Mouse (Mus musculus): ENCODE results near the gene Hoxb3. TPM values are rescaled to one million over a fixed set of nuclear protein-coding genes. Genes with fewer than 3 reads are reported as not detected.

The Hoxb3 gene
- polyA plus RNA-seq, 1 experiment from 2014 or later: 14.5 TPM

DNA sequence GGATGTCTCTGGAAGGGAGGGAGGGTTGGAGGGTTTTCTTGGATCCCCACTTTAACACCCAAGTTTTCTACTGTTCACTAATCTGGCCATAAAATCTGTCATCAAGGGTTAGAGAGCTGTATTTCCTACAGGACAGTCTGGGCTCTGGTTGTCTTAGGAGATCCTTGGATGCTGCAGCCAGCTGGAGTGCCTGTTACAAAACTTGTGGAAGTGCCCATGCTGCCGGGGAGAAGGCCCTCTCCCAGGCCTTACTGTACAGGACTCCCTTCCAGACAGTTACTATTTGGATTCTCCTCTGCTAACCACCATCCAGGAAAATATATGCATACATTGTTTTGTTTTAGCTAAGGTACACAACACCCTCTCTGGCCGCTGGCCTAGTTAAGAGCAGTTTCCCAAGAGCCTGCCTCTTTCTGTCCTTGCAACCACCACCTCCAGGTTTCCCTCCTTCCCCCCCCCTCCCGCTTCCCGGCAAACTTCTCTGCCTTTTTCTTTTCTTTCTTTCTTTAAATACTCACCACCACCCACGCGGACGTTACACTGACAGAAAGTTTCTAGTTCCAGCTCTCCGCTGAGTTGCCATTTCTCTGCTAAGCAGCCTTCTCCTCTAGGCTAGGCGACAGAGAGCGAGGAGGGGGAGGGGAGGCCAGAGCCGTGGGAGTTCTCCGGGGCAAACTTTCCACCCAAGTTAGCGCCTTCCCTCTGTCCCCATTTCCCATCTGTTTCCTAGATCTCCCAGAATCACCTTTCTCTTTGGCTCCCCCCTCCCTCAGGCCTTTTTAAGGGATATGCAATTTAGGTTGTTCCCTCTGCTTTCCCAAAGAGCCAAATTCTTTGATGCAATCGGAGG, 26.6 kb downstream of the Hoxb3 start:
- Histone ChIP-seq H3K9me3 (no peaks in the 10 kb centered on the region), H3K27me3 (peaks cover 56% of the 10 kb centered on the region), H3K4me1 (replicated peaks) (peaks cover 60% of the 10 kb centered on the region), H3K9ac (peak overlapping the region; percentile 100), H3K4me3 (peak overlapping the region; percentile 24), H3K36me3 (peaks cover 13% of the 10 kb centered on the region), H3K4me2 (peak overlapping the region; percentile 80), H3K27ac (peak overlapping the region; percentile 100)
- ATAC-seq (ENCODE audit: low FRiP score): no peak
- 2% methylated on average over 14 of the region's 14 CpGs for WGBS

DNA sequence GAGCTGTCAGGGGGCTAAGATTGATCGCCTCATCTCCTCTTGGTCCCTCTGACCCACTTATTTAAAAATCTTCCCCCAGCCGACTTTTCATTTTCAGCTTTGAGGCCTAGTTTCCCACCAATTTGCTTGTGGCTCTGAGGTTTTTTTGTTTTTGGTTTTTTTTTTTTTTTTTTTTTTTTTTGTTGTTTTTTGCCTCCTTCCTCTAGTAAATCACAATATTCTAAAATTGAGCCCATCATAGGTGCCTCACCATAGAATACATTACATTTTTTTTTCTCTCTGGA, 27.2 kb downstream of the Hoxb3 start, which contains the start of gene Hoxb2:
Gene Hoxb2, plus strand, starts transcription at position 185 of the 284 bp plus-strand sequence.
- 3% methylated on average over 2 of the region's 2 CpGs for WGBS
- H3K36me3 ChIP-seq: peaks cover 11% of the 10 kb centered on the region
- ATAC-seq (ENCODE audit: low FRiP score): no peak
- H3K4me1 ChIP-seq (replicated peaks): peaks cover 54% of the 10 kb centered on the region
- no peaks in the 10 kb centered on the region for H3K9me3 ChIP-seq
- H3K9ac ChIP-seq: peak within 1 kb of the TSS; percentile 100
- H3K27ac ChIP-seq: peak within 1 kb of the TSS; percentile 100
- peak within 1 kb of the TSS; percentile 81 for H3K4me3 ChIP-seq
- H3K4me2 ChIP-seq: peak within 1 kb of the TSS; percentile 80
- peaks cover 52% of the 10 kb centered on the region for H3K27me3 ChIP-seq

DNA sequence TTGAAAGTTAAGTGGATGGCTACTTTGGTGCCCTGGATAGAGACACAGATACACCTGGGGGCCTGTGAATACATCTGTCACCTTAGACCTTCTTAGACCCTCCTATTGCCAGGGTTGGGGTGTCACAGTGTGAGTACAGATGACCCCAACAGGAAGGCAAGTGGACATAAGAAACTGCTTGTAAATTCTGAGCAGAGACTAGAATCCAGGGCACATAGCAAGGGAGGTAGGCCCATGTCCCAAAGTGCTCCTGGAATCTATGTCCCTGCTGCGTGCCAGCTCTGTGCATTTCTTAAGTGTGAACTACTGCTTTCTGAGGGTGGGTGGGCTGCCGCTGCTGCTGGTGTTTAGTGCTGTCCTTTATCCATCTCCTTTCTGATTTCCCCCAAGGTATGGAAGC, 27.7 kb downstream of the Hoxb3 start:
- 2% methylated on average over 2 of the region's 2 CpGs for WGBS
- Histone ChIP-seq H3K4me1 (replicated peaks) (peaks cover 49% of the 10 kb centered on the region), H3K9me3 (no peaks in the 10 kb centered on the region), H3K36me3 (peaks cover 10% of the 10 kb centered on the region), H3K4me3 (peak overlapping the region; percentile 81), H3K4me2 (peak overlapping the region; percentile 80), H3K9ac (peak overlapping the region; percentile 100), H3K27me3 (peaks cover 51% of the 10 kb centered on the region), H3K27ac (peak overlapping the region; percentile 100)
- ATAC-seq (ENCODE audit: low FRiP score): no peak

DNA sequence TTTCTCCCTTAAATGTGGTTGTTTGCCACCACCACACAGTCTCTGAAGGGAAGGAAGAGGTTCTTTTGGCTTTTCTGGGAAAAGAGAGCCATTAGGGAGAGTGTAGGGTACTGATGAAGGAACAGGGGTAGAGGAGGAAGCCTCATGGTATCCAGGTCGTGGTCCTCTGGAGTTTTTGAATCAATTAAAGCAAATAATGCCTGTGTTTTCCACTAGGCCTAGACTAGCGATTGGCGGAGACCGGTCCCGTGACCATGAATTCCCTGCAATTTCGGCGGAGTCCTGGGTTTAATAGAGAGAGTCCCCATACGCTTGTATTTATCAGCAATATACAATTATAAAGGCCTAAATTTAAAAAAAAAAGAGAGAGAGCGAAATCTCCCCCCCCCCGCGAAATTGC, 28.2 kb downstream of the Hoxb3 start:
- H3K4me2 ChIP-seq: peak overlapping the region; percentile 80
- peak; percentile 59 for ATAC-seq (ENCODE audit: low FRiP score)
- peaks cover 49% of the 10 kb centered on the region for H3K4me1 ChIP-seq (replicated peaks)
- H3K27me3 ChIP-seq: peaks cover 48% of the 10 kb centered on the region
- WGBS: 3% methylated on average over 11 of the region's 11 CpGs
- peak overlapping the region; percentile 100 for H3K9ac ChIP-seq
- peak overlapping the region; percentile 81 for H3K4me3 ChIP-seq
- peaks cover 5% of the 10 kb centered on the region for H3K36me3 ChIP-seq
- H3K27ac ChIP-seq: peak overlapping the region; percentile 100
- H3K9me3 ChIP-seq: no peaks in the 10 kb centered on the region

DNA sequence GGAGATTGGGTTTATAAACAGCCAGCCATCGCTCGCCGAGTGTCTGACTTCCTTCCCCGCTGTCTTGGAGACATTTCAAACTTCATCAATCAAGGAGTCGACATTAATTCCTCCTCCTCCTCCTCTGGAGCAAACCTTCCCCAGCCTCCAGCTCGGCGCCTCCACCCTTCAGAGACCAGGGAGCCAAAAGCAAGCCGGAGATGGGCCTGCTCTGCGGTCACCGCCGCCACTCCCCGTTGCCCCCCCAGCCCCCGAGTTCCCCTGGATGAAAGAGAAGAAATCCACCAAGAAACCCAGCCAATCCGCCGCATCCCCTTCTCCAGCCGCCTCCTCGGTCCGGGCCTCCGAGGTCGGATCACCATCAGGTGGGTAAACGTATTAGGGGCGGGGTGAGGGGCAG, 28.7 kb downstream of the Hoxb3 start:
- Histone ChIP-seq H3K27me3 (peaks cover 49% of the 10 kb centered on the region), H3K36me3 (peaks cover 5% of the 10 kb centered on the region), H3K4me2 (peak overlapping the region; percentile 80), H3K9ac (peak overlapping the region; percentile 100), H3K9me3 (no peaks in the 10 kb centered on the region), H3K4me1 (replicated peaks) (peaks cover 46% of the 10 kb centered on the region), H3K4me3 (peak overlapping the region; percentile 81), H3K27ac (peak overlapping the region; percentile 100)
- WGBS: under 1% methylated on average over 22 of the region's 22 CpGs
- peak; percentile 50 for ATAC-seq (ENCODE audit: low FRiP score)

DNA sequence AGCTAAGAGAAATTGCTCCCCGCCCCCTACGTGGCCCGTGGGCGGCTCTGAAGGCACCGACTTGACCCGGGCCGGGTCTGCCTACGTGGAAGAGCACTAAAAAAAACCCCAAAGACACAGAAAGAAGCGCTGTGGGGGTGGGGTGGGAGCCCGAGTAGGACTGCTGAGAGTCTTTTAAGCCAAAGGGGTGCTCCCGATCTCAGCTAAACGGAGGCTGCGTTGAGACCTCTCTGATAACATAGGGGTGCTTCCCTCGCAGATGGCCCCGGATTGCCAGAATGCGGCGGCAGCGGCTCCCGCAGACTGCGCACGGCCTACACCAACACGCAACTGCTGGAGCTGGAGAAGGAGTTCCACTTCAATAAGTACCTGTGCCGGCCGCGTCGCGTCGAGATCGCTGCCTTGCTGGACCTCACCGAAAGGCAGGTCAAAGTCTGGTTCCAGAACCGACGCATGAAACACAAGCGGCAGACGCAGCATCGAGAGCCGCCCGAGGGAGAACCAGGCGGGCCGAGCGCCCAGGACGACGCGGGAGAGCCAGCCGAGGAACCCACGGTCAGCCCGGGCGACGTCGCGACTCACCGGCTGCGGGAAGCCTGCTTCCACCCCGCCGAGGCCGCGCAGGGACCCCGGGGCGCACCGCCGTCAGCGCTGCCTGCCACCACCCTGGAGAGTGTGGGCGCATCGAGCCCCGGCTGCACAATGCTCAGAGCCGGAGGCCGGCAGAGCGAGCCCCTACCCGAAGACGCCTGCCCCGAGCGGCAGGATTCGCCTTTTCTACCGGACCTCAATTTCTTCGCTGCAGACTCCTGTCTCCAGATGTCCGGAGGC, 29.8 kb downstream of the Hoxb3 start:
- peaks cover 40% of the 10 kb centered on the region for H3K4me1 ChIP-seq (replicated peaks)
- peaks cover 54% of the 10 kb centered on the region for H3K27me3 ChIP-seq
- peak overlapping the region; percentile 80 for H3K4me2 ChIP-seq
- ATAC-seq (ENCODE audit: low FRiP score): no peak
- WGBS: under 1% methylated on average over 63 of the region's 75 CpGs
- H3K9ac ChIP-seq: peak overlapping the region; percentile 100
- no peaks in the 10 kb centered on the region for H3K9me3 ChIP-seq
- peaks cover 5% of the 10 kb centered on the region for H3K36me3 ChIP-seq
- H3K27ac ChIP-seq: peak overlapping the region; percentile 100
- H3K4me3 ChIP-seq: peak overlapping the region; percentile 81

DNA sequence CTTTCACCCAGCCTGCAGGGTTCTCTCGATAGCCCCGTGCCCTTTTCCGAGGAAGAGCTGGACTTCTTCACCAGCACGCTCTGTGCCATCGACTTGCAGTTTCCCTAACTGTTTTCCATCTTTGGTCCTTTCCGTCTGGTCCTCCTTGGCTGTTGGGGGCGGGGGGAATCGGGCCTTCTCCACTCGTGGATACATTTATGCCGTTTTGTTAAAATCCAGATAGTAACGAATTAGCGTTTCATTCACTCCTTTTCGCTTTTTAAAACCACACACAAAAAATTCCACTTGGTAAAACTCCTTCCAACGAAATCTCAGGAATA, 30.4 kb downstream of the Hoxb3 start:
- Histone ChIP-seq H3K9me3 (no peaks in the 10 kb centered on the region), H3K27me3 (peaks cover 56% of the 10 kb centered on the region), H3K9ac (peak overlapping the region; percentile 100), H3K36me3 (peaks cover 5% of the 10 kb centered on the region), H3K4me2 (peak overlapping the region; percentile 80), H3K4me1 (replicated peaks) (peaks cover 34% of the 10 kb centered on the region), H3K4me3 (peak overlapping the region; percentile 81), H3K27ac (peak overlapping the region; percentile 100)
- ATAC-seq (ENCODE audit: low FRiP score): no peak
- WGBS: under 1% methylated on average over 14 of the region's 14 CpGs

DNA sequence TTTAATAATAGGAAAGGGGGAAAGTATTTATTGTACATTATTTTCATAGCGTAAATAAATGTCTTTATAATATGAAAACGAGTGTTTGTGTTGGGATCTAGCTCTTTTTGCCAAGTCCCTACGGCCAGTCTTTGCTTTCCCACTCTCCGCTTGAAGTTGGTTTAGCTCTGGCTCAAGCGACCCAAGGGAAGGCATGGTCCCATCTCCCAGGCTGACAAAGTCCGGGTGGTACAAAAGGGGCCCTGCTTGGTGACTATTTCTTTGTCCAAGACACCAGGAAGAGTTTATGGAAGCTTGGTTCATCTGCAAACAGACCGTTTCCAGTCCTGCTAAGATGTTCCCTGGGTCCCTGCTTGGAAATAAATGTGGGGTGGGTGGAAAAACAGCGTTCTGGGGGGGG, 30.8 kb downstream of the Hoxb3 start:
- ATAC-seq (ENCODE audit: low FRiP score): no peak
- peak overlapping the region; percentile 80 for H3K4me2 ChIP-seq
- WGBS: 2% methylated on average over 8 of the region's 8 CpGs
- peaks cover 29% of the 10 kb centered on the region for H3K4me1 ChIP-seq (replicated peaks)
- peak overlapping the region; percentile 81 for H3K4me3 ChIP-seq
- H3K36me3 ChIP-seq: peaks cover 5% of the 10 kb centered on the region
- peak overlapping the region; percentile 100 for H3K27ac ChIP-seq
- no peaks in the 10 kb centered on the region for H3K9me3 ChIP-seq
- peaks cover 60% of the 10 kb centered on the region for H3K27me3 ChIP-seq
- peak overlapping the region; percentile 100 for H3K9ac ChIP-seq

DNA sequence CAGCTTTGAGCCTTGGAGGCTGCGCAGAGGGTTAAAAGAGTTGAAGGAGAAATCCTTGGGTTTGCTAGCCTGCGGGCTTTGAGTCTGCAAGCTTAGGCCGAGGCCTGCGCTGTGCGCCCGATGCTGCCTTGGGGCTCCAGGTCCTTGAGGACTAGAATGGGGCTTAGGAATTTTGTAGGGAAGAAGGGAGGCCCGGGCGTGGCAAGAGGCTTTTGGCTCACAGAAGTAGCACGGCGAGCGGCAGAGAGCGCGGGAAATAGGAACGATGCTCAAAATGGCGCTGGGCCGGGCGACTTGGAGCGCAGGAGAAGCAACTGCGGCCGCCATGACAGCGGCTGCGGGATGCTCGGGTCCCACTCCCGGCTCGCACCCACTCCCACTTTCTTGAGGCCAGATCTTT, 31.2 kb downstream of the Hoxb3 start:
- peak overlapping the region; percentile 100 for H3K9ac ChIP-seq

DNA sequence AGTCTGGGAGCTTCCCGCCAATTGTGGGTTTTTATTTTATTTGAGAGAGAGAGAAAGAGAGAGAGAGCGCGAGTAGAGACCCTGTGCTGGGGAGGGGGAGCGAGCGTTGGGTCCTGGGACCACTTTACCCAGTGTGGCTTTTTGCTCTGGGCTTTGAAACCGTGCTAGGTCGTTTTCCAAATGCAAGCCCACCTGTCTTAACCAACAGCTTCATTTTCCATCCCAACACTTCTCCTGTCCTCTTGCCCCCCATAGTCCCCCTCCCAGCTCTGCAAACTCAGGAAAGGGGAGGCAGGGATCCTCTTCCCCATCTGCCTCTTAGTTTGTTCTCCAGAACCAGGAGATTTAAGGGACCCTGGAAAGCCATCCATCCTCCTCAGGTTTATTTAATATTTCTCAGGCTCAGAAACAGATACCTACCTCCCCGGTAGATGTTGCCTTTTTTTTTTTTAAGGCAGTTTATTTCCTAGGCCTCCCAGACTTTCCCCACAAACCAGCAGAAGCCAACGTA, 31.7 kb downstream of the Hoxb3 start:
- Histone ChIP-seq H3K9ac (peak overlapping the region; percentile 100), H3K4me1 (replicated peaks) (peaks cover 20% of the 10 kb centered on the region), H3K36me3 (peaks cover 5% of the 10 kb centered on the region), H3K27ac (peak overlapping the region; percentile 100), H3K9me3 (no peaks in the 10 kb centered on the region), H3K27me3 (peaks cover 52% of the 10 kb centered on the region), H3K4me3 (peak overlapping the region; percentile 81), H3K4me2 (peak overlapping the region; percentile 80)
- WGBS: 4% methylated on average over 9 of the region's 9 CpGs
- ATAC-seq (ENCODE audit: low FRiP score): no peak

More for the DNA sequence above, 31.2 kb downstream of the Hoxb3 start:
- Histone ChIP-seq H3K9me3 (no peaks in the 10 kb centered on the region), H3K27ac (peak overlapping the region; percentile 100), H3K4me2 (peak overlapping the region; percentile 80), H3K4me3 (peak overlapping the region; percentile 81), H3K36me3 (peaks cover 5% of the 10 kb centered on the region), H3K4me1 (replicated peaks) (peaks cover 25% of the 10 kb centered on the region), H3K27me3 (peaks cover 57% of the 10 kb centered on the region)
- no peak for ATAC-seq (ENCODE audit: low FRiP score)
- under 1% methylated on average over 25 of the region's 25 CpGs for WGBS

DNA sequence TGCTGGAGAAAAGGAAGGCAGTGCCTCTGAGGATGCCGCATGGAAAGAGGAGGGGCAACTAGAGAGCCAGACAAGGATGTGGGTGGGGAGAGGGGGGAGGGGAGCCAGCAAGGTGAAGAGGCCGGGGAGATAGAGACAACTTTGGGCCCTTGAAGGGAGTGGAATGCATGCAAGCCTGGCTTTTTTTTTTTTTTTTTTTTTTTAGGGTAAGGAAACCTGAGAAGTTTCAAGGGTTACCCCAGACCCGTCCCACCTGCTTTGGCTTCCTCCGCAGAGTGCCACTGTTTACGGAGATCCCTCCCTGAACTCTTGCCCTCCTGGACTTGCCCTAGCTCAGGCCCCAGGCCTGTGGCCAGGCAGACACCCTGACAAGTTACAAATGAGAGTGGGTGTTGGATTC, 40.7 kb downstream of the Hoxb3 start:
- Histone ChIP-seq H3K4me2 (no peak overlapping the region), H3K27me3 (peaks cover 77% of the 10 kb centered on the region), H3K9me3 (no peaks in the 10 kb centered on the region), H3K9ac (no peak overlapping the region), H3K27ac (no peak overlapping the region), H3K36me3 (no peaks in the 10 kb centered on the region), H3K4me3 (no peak overlapping the region), H3K4me1 (replicated peaks) (peaks cover 18% of the 10 kb centered on the region)
- no peak for ATAC-seq (ENCODE audit: low FRiP score)
- WGBS: 6% methylated on average over 5 of the region's 5 CpGs

DNA sequence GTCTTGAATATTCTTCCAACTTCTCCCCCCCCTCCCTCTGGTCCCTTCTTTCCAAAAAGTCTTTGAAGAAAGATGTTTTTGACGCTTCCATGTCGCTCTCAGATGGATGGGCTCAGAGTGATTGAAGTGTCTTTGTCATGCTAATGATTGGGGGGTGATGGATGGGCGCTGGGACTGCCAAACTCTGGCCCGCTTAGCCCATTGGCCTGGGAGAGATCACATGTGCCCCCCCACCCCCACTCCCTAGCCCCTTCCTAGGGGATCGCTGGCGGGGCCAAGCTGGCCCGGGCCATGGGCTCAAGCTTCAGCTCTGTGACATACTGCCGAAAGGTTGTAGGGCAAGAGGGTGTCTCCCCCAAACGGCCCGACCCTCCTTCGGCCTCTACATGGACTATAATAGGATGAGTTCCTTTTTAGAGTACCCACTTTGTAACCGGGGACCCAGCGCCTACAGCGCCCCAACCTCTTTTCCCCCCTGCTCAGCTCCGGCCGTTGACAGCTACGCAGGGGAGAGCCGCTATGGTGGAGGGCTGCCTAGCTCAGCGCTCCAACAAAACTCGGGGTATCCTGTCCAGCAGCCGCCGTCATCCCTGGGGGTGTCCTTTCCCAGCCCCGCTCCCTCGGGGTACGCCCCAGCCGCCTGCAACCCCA, 42.4 kb downstream of the Hoxb3 start, which contains the start of gene Hoxb1:
Gene Hoxb1, plus strand, starts transcription at position 312 of the 651 bp plus-strand sequence.
- peak within 1 kb of the TSS; percentile 50 for H3K4me2 ChIP-seq
- no peak for ATAC-seq (ENCODE audit: low FRiP score)
- H3K9ac ChIP-seq: peak within 1 kb of the TSS; percentile 51

More for the DNA sequence above, 42.4 kb downstream of the Hoxb3 start, which contains the start of gene Hoxb1:
- Histone ChIP-seq H3K4me3 (peak within 1 kb of the TSS; percentile 24), H3K36me3 (no peaks in the 10 kb centered on the region), H3K4me1 (replicated peaks) (peaks cover 18% of the 10 kb centered on the region), H3K9me3 (no peaks in the 10 kb centered on the region), H3K27ac (no peak within 1 kb of the TSS), H3K27me3 (peaks cover 92% of the 10 kb centered on the region)
- WGBS: 2% methylated on average over 26 of the region's 26 CpGs

Data from hindbrain, embryonic 13.5 days (tissue).